Mouse (Mus musculus) intestine, embryonic 16.5 days (tissue): Measurements from ENCODE around the gene Zxdb. TPM values are rescaled to one million over a fixed set of nuclear protein-coding genes. Genes with fewer than 3 reads are reported as not detected.
A peak's percentile ranks its signal among the peaks of the same experiment; 100 is the strongest.
"Not testable (repeated sequence)": the region's sequence is repeated elsewhere in the genome, so short reads cannot be mapped to it uniquely, and the experiment has no call there.

Source experiments
- ATAC-seq: fragments of 200-750 bp; cut with Nextera tagmentation; 2 replicates; pipeline ENCODE4 v1.8.0; 2017; ENCODE audit warnings: moderate TSS enrichment, moderate library complexity
- H3K27ac ChIP-seq: fragments of 300-500 bp; sonication (generic); 2 replicates; pipeline ENCODE4 v1.5.1; 2014; ENCODE audit warnings: mild to moderate bottlenecking, low read length
- H3K27me3 ChIP-seq: fragments of 300-500 bp; sonication (generic); replicated peaks from 2 replicates; pipeline ENCODE4 v1.6.1; 2014; ENCODE audit warnings: low read length, control low read depth, mixed read lengths; ENCODE audit not compliant: control insufficient read depth, insufficient read depth
- H3K36me3 ChIP-seq: fragments of 300-500 bp; sonication (generic); 2 replicates; pipeline ENCODE4 v1.6.1; 2014; ENCODE audit warnings: low read length, control low read depth; ENCODE audit not compliant: control insufficient read depth, insufficient read depth
- H3K4me1 ChIP-seq: fragments of 300-500 bp; sonication (generic); 2 replicates; pipeline ENCODE4 v1.6.1; 2014; ENCODE audit warnings: low read length, control low read depth, mixed read lengths; ENCODE audit not compliant: control insufficient read depth, insufficient read depth
- H3K4me2 ChIP-seq: fragments of 300-500 bp; sonication (generic); 2 replicates; pipeline ENCODE4 v1.6.1; 2014; ENCODE audit warnings: low read depth, low read length, control low read depth
- H3K4me3 ChIP-seq: fragments of 300-500 bp; sonication (generic); 2 replicates; pipeline ENCODE4 v1.5.1; 2014; ENCODE audit warnings: mild to moderate bottlenecking, low read length
- H3K9ac ChIP-seq: fragments of 300-500 bp; sonication (generic); 2 replicates; pipeline ENCODE4 v1.6.1; 2014; ENCODE audit warnings: low read depth, low read length
- H3K9me3 ChIP-seq: fragments of 300-500 bp; sonication (generic); 2 replicates; pipeline ENCODE4 v1.6.1; 2016; ENCODE audit warnings: low read length, control low read depth; ENCODE audit not compliant: control insufficient read depth
- WGBS: fragments of 180-500 bp; shearing (Covaris S2); extraction: QIAGEN DNeasy Blood & Tissue Kit; methylation state at CpG from one replicate; pipeline ENCODE4 v1.1.7; 2014; 5-methylcytosine and 5-hydroxymethylcytosine counted together
- polyA plus RNA-seq: library from polyadenylated mRNA; unstranded; fragments of >200 nt; fragmentation: Nextera tagmentation; extraction: Ambion mirVana; gene quantifications from 2 replicates; pipeline ENCODE4 v1.2.1, GENCODE M21; 2015

The Zxdb gene
- 0.80 and 0.93 TPM in 2 replicates for polyA plus RNA-seq

- not testable (repeated sequence) for H3K4me2 ChIP-seq, H3K9me3 ChIP-seq, H3K27ac ChIP-seq, H3K9ac ChIP-seq, H3K36me3 ChIP-seq, H3K4me1 ChIP-seq, H3K27me3 ChIP-seq
- ATAC-seq = peak; percentile 79
- peak within 1 kb of the TSS; percentile 34 for H3K4me3 ChIP-seq
- no CpG with 5 or more reads among the region's 60 CpGs for WGBS
These were observed at the start of gene Zxdb for GRCm38 (mm10) chrX:94724192-94724971. Zxdb (plus strand) TSS chrX:94724569.

DNA sequence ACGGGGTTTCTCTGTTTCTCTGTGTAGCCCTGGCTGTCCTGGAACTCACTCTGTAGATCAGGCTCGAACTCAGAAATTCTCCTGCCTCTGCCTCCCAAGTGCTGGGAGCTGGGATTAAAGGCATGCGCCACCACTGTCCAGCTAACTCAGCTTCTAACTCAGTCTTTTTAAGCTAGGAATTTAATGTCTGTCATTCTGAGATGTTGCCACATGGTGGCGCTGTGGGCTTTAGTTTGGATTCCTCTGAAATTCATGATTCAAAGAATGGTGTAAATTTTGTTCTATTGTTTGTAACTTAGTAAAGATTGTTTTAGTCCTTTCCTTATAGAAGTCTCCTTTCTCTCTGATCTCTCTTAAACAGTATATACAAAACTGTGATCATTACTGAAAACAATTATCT is 49.4 kb upstream of the Zxdb start:
- Histone ChIP-seq H3K27ac (no peak overlapping the region), H3K4me2 (no peak overlapping the region), H3K9ac (no peak overlapping the region), H3K4me1 (no peaks in the 10 kb centered on the region), H3K27me3 (no peaks in the 10 kb centered on the region), H3K4me3 (no peak overlapping the region), H3K9me3 (no peaks in the 10 kb centered on the region), H3K36me3 (no peaks in the 10 kb centered on the region)
- no peak for ATAC-seq
- WGBS = 47% methylated on average over 4 of the region's 4 CpGs

DNA sequence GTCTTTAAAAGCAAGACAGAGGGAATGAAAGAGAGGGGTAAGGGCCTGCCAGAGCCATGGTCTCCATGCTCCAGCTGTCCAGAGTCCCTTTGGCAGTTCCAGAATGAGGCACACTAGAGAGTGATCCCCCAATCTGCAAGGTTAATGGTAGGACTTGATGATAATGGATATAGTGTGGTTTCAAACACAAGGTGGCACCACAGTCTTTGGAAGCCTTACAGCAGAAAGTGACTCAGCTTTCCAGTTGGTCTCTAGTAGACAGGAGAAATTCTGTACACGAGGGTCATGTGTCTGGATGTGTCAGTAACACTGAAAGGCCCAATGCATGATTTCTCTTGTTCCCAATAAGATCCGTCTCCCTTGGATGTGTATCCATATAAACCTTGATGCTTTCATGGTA is 42.8 kb upstream of the Zxdb start:
- no CpG with 5 or more reads among the region's 2 CpGs for WGBS
- not testable (repeated sequence) for H3K4me1 ChIP-seq, H3K27ac ChIP-seq, H3K9ac ChIP-seq, H3K4me3 ChIP-seq, ATAC-seq, H3K4me2 ChIP-seq, H3K9me3 ChIP-seq, H3K27me3 ChIP-seq, H3K36me3 ChIP-seq

GRCm38 (mm10) chrX:94689593-94689992 is 34.8 kb upstream of the Zxdb start:
- whole genome bisulfite sequencing = 91% methylated on average over 4 of the region's 5 CpGs
- H3K27me3 ChIP-seq, H3K4me3 ChIP-seq, H3K9me3 ChIP-seq, H3K9ac ChIP-seq, H3K4me1 ChIP-seq, H3K27ac ChIP-seq, H3K36me3 ChIP-seq, H3K4me2 ChIP-seq: not testable (repeated sequence)
- peak; percentile 71 for ATAC-seq

DNA sequence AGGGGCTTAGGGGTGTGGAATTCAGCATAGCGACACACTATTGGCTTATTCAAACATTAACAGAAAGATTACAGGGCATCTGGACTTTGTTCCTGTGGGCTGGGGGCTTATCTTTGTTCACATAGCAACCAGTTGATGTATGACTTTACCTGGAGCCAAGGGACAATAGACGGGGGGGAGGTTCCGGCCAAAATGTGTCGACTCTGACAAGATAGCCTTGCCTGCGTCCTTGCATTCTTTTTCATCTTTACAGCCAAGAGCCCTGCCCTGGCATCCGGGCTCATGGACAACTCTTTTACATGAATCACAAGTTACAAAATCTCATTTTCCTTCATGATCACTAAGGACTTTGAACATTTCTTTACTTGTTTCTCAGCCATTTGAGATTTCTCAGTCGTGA is 17.7 kb upstream of the Zxdb start:
- H3K9ac ChIP-seq, H3K36me3 ChIP-seq, H3K4me3 ChIP-seq, ATAC-seq, H3K27me3 ChIP-seq, H3K4me1 ChIP-seq, H3K27ac ChIP-seq, H3K4me2 ChIP-seq, H3K9me3 ChIP-seq: not testable (repeated sequence)
- 71% methylated on average over 6 of the region's 7 CpGs for WGBS

DNA sequence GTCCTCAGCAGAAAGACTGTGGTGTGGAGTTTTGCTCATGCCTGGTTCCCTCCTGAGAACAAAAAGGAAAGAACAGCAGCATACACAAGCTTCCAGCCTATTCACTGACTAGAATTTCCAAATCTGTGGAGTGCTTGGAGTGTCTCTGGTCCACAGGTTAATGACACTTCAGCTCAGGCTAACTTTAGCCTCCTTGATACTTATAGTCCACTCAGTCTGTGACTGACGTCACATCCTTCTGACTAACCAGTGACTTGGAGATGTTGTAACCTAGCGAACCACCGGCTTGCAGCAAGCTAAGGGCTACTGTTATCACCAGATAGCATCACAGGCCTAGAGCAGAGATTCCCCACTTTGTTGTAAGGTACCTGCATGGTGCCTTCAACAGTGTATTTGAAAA is 14.6 kb upstream of the Zxdb start:
- not testable (repeated sequence) for H3K27me3 ChIP-seq, H3K27ac ChIP-seq, H3K36me3 ChIP-seq, H3K9ac ChIP-seq, H3K4me1 ChIP-seq, H3K9me3 ChIP-seq, H3K4me3 ChIP-seq, H3K4me2 ChIP-seq, ATAC-seq
- WGBS = no CpG with 5 or more reads among the region's 3 CpGs

DNA sequence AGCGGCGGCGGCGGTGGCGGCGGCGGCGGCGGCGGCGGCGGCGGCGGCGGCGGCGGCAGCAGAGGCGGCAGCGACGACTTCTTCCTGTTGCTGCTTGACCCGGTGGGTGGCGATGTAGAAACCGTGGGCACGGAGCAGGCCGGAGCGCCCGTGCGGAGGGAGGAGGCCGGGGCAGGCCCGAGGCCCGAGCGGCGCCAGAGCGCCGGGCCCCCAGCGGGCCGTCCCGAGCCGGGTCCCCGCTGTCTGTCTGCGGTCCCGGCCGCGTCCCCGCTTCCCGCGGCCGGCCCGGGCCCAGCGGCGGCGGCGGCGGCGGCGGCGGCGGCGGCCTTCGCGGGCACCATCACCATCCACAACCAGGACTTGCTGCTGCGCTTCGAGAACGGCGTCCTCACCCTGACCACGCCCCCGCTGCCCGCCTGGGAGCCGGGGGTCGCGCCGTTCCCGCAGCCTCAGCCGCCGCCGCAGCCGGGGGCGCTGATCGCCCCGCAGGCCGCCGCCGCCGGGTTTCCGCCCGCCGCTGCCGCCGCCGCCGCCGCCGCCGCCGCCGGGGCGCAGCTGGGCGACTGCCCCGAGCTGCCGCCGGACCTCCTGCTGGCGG is 702 bp downstream of the Zxdb start:
- 5% methylated on average over 16 of the region's 102 CpGs for WGBS
- not testable (repeated sequence) for H3K27me3 ChIP-seq, H3K4me2 ChIP-seq, H3K9ac ChIP-seq, H3K36me3 ChIP-seq, H3K9me3 ChIP-seq, H3K27ac ChIP-seq, H3K4me1 ChIP-seq
- ATAC-seq = peak; percentile 65
- H3K4me3 ChIP-seq = peak overlapping the region; percentile 34

- not testable (repeated sequence) for H3K4me1 ChIP-seq, H3K4me2 ChIP-seq, H3K36me3 ChIP-seq, H3K9ac ChIP-seq, H3K9me3 ChIP-seq, H3K27ac ChIP-seq, H3K4me3 ChIP-seq, H3K27me3 ChIP-seq
- ATAC-seq = peak; percentile 73
- WGBS = no CpG with 5 or more reads among the region's 41 CpGs
These were observed 1.3 kb downstream of the Zxdb start for GRCm38 (mm10) chrX:94725627-94726083.

- Histone ChIP-seq H3K4me3 (no peak overlapping the region), H3K9me3 (no peaks in the 10 kb centered on the region), H3K27ac (no peak overlapping the region), H3K36me3 (no peaks in the 10 kb centered on the region), H3K4me1 (no peaks in the 10 kb centered on the region), H3K27me3 (no peaks in the 10 kb centered on the region), H3K9ac (no peak overlapping the region), H3K4me2 (no peak overlapping the region)
- ATAC-seq = no peak
These were observed 7.2 kb downstream of the Zxdb start for GRCm38 (mm10) chrX:94731596-94731995.

GRCm38 (mm10) chrX:94753733-94754132 is 29.4 kb downstream of the Zxdb start:
- Histone ChIP-seq H3K9ac (no peak overlapping the region), H3K9me3 (no peaks in the 10 kb centered on the region), H3K27me3 (no peaks in the 10 kb centered on the region), H3K4me3 (no peak overlapping the region), H3K4me1 (no peaks in the 10 kb centered on the region), H3K36me3 (no peaks in the 10 kb centered on the region), H3K27ac (no peak overlapping the region), H3K4me2 (no peak overlapping the region)
- ATAC-seq = no peak
- 83% methylated on average over 5 of the region's 5 CpGs for WGBS
